8 mouse cellular contexts compared by ENCODE assay signal in the genomic region with DNA sequence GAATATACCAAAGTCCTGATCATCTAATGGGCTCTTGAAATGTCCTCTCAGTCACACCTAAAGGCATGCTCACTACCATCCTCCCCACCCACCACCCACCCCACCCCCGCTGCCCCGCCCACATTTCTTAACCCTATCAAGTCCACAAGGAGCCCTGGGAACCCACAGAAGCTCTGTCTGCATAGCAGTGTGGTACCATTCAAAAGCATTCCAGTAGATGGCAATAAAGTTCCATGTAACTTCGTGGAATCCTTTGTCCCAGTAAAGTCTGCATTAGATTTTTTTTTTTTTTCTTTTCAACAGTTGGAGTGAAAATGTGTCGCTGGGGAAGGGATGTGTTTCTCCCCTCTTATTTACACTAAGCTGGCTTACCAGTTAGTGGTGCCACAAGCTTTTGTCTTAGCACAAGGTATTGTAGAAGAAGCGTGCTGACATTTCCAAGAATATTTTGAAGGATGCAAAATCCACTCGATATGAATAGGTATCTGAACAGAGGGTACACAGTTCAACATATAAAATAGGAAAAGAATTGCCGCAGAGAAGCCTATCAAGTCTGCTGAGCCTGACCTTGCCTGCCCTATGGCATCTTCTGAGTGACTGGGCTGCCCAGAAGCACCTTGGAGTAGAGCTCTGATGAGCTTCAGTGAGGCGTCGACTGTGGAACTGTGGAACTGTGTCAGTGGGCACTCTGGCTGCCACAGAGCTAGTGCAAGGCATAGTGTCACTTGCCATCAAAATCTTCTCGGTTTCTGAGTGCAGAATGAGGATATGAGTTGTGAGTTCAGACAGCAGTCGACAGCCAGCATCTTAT.
DNase-seq lines count a peak whose midpoint lies in the region; ATAC-seq and TF ChIP-seq lines count a peak whose summit lies in the region.

No protein-coding gene starts in this region.

- peak overlapping the region; percentile 34 for H3K4me2 ChIP-seq in hindbrain, embryonic 13.5 days
- H3K4me2 ChIP-seq in limb, embryonic 14.5 days (replicated peaks; ENCODE audit: low read depth, low read length, severe bottlenecking), result no peak overlapping the region

- H3K4me3 ChIP-seq in lung, adult 2 months (replicated peaks; ENCODE audit: extremely low read depth, low read depth, low read length), result no peak overlapping the region
- H3K4me3 ChIP-seq in hindbrain, embryonic 13.5 days, result no peak overlapping the region
- no peak overlapping the region for H3K4me3 ChIP-seq in limb, embryonic 14.5 days (replicated peaks; ENCODE audit: low read length)

- no peak overlapping the region for H3K27ac ChIP-seq in hindbrain, embryonic 13.5 days
- H3K27ac ChIP-seq in limb, embryonic 14.5 days (replicated peaks; ENCODE audit: low read depth, low read length), result no peak overlapping the region

- H3K27me3 ChIP-seq in hindbrain, embryonic 13.5 days, result no peaks in the 10 kb centered on the region
- no peaks in the 10 kb centered on the region for H3K27me3 ChIP-seq in limb, embryonic 14.5 days (ENCODE audit: control insufficient read depth, insufficient read depth, low read length)

- 22% methylated on average over 11 of the region's 11 CpGs for WGBS in lung, adult 2 months
- 20% methylated on average over 11 of the region's 11 CpGs for WGBS in hindbrain, embryonic 13.5 days
- 17% methylated on average over 11 of the region's 11 CpGs for WGBS in limb, embryonic 14.5 days

- no peaks in the 10 kb centered on the region for H3K4me1 ChIP-seq in lung, adult 2 months (ENCODE audit: control insufficient read depth, insufficient read depth, low read length)
- H3K4me1 ChIP-seq in hindbrain, embryonic 13.5 days (replicated peaks), result no peaks in the 10 kb centered on the region; the same call in 1 of the 2 replicates
- no peaks in the 10 kb centered on the region for H3K4me1 ChIP-seq in limb, embryonic 14.5 days (ENCODE audit: control insufficient read depth, insufficient read depth, low read length)

- H3K36me3 ChIP-seq in hindbrain, embryonic 13.5 days, result no peaks in the 10 kb centered on the region
- no peaks in the 10 kb centered on the region for H3K36me3 ChIP-seq in limb, embryonic 14.5 days (ENCODE audit: control insufficient read depth, insufficient read depth, low read length)

- peak; percentile 86 for ATAC-seq in hindbrain, embryonic 13.5 days (ENCODE audit: low FRiP score)
- peak; percentile 57; the same call in 1 of the 2 replicates for ATAC-seq in limb, embryonic 14.5 days (ENCODE audit: low FRiP score, low read depth)
- no peak for ATAC-seq in megakaryocyte progenitor cell, adult 5-6 weeks (replicated peaks; ENCODE audit: poor library complexity)

- peak overlapping the region; percentile 46; the same call in 1 of the 2 replicates for H3K9ac ChIP-seq in hindbrain, embryonic 13.5 days
- H3K9ac ChIP-seq in limb, embryonic 14.5 days (ENCODE audit: low read depth, low read length, severe bottlenecking), result 0 out of 2 replicates have a peak overlapping the region, but pooled peaks have one; percentile 12

- DNase-seq in adrenal gland, postnatal 10 days, result peak; percentile 10
- DNase-seq in adrenal gland, adult 18-20 months (ENCODE audit: low spot score in 2 of 2), result no peak
- DNase-seq in lung, postnatal 10 days, result peak; percentile 48
- no peak for DNase-seq in lung, adult 2 months
- peak; percentile 74 for DNase-seq in limb, embryonic 14.5 days (ENCODE audit: low spot score)
- no peak for DNase-seq in thymus, postnatal 10 days (ENCODE audit: low spot score in 2 of 2)

- no peaks in the 10 kb centered on the region for H3K9me3 ChIP-seq in hindbrain, embryonic 13.5 days
- H3K9me3 ChIP-seq in limb, embryonic 14.5 days (ENCODE audit: control insufficient read depth, low read length), result no peaks in the 10 kb centered on the region

- no peak for TF ChIP-seq POLR2A in lung, adult 2 months (IDR thresholded peaks at IDR 0.05; ENCODE audit: borderline replicate concordance, extremely low read depth, low read depth, low read length)
- no peak for TF ChIP-seq POLR2A in limb, embryonic 14.5 days (IDR thresholded peaks at IDR 0.05; ENCODE audit: borderline replicate concordance, extremely low read depth, insufficient read depth, insufficient read length)

- no peak for TF ChIP-seq CTCF in lung, adult 2 months (IDR thresholded peaks at IDR 0.05; ENCODE audit: insufficient read depth, low read length)

Comparison
In these comparisons a context has a peak if more than half of its experiments do, and no peak if none do; other contexts are left out.
1. DNase-seq: peak in adrenal gland, postnatal 10 days (single experiment), lung, postnatal 10 days (single experiment) and limb, embryonic 14.5 days (single experiment); none in adrenal gland, adult 18-20 months (0 of 2), lung, adult 2 months (single experiment) and thymus, postnatal 10 days (0 of 2).